Mouse (Mus musculus) liver, adult 2 months (tissue): Measurements from ENCODE around the gene Hid1. TPM values are rescaled to one million over a fixed set of nuclear protein-coding genes. Genes with fewer than 3 reads are reported as not detected.
A peak's percentile ranks its signal among the peaks of the same experiment; 100 is the strongest.
"Not testable (repeated sequence)": the region's sequence is repeated elsewhere in the genome, so short reads cannot be mapped to it uniquely, and the experiment has no call there.

Source experiments
- DNase-seq: peaks from one replicate; pipeline ENCODE4 v3.0.0-alpha.2; 2011; ENCODE audit warnings: low read depth, low spot score; ENCODE audit errors: extremely low read depth
- H3K27ac ChIP-seq: fragments of 200-500 bp; replicated peaks from 2 replicates; pipeline ENCODE4 v1.5.1; 2012; ENCODE audit warnings: low read depth, mild to moderate bottlenecking, control low read depth, inconsistent platforms, low read length; ENCODE audit not compliant: insufficient read depth
- H3K27me3 ChIP-seq: fragments of 200-500 bp; 2 replicates; pipeline ENCODE4 v1.6.1; 2012; ENCODE audit warnings: mild to moderate bottlenecking, moderate library complexity, low read length, inconsistent platforms; ENCODE audit not compliant: control insufficient read depth, insufficient read depth
- H3K36me3 ChIP-seq: fragments of 200-500 bp; 2 replicates; pipeline ENCODE4 v1.6.1; 2012; ENCODE audit warnings: low read length, inconsistent platforms; ENCODE audit not compliant: control insufficient read depth, insufficient read depth
- H3K4me1 ChIP-seq: fragments of 200-500 bp; 2 replicates; pipeline ENCODE4 v1.6.1; 2011; ENCODE audit warnings: low read length; ENCODE audit not compliant: control insufficient read depth, insufficient read depth
- H3K4me3 ChIP-seq: fragments of 200-500 bp; 2 replicates; pipeline ENCODE4 v1.5.1; 2011; ENCODE audit warnings: low read depth, mild to moderate bottlenecking, control low read depth, low read length, moderate library complexity; ENCODE audit not compliant: insufficient read depth
- H3K79me2 ChIP-seq: fragments of 200-500 bp; 2 replicates; pipeline ENCODE4 v1.6.1; 2012; ENCODE audit warnings: inconsistent platforms, mild to moderate bottlenecking, low read length, moderate library complexity; ENCODE audit not compliant: control insufficient read depth, insufficient read depth
- H3K9ac ChIP-seq: fragments of 200-500 bp; 2 replicates; pipeline ENCODE4 v1.6.1; 2012; ENCODE audit warnings: low read depth, mild to moderate bottlenecking, control low read depth, inconsistent platforms, low read length
- CTCF ChIP-seq: fragments of 200-500 bp; IDR thresholded peaks from 2 replicates; pipeline ENCODE4 v1.5.1; 2011; ENCODE audit warnings: low read depth, low read length, control low read depth
- POLR2A ChIP-seq: fragments of 200-500 bp; IDR thresholded peaks from 2 replicates; pipeline ENCODE4 v1.6.1; 2011; ENCODE audit warnings: low read length, control low read depth; ENCODE audit not compliant: insufficient read depth; ENCODE audit errors: extremely low read depth
- WGBS: fragments of 180-500 bp; shearing (Covaris S2); methylation state at CpG from one replicate; pipeline ENCODE4 v1.1.7; 2018; 5-methylcytosine and 5-hydroxymethylcytosine counted together
- polyA plus RNA-seq: library from polyadenylated mRNA; depleted of rRNA; stranded (reverse); fragments of >200 nt; gene quantifications from 2 replicates; pipeline ENCODE4 v1.2.3, GENCODE M21; 2012
- total RNA-seq: library from RNA; depleted of rRNA; stranded (reverse); fragments of >200 nt; gene quantifications from 2 replicates; pipeline ENCODE4 v1.2.3, GENCODE M21; 2014

Gene Hid1
- total and polyA plus RNA-seq, 2 experiments: 0.55 to 3.1 TPM

- Histone ChIP-seq H3K4me3 (no peak overlapping the region), H3K27ac (no peak overlapping the region), H3K79me2 (no peaks in the 10 kb centered on the region), H3K4me1 (no peaks in the 10 kb centered on the region), H3K36me3 (no peaks in the 10 kb centered on the region), H3K27me3 (0 out of 2 replicates have a peak, but pooled peaks cover 2% of the 10 kb centered on the region), H3K9ac (no peak overlapping the region)
- DNase-seq: no peak
- TF ChIP-seq CTCF: no peak
- TF ChIP-seq POLR2A: no peak
- 93% methylated on average over 7 of the region's 7 CpGs for WGBS
Observed at GRCm38 (mm10) chr11:115391358-115391757, 23.8 kb upstream of the Hid1 start.

GRCm38 (mm10) chr11:115386859-115387258 lies 19.3 kb upstream of the Hid1 start:
- H3K4me1 ChIP-seq, DNase-seq, H3K79me2 ChIP-seq, H3K27ac ChIP-seq, H3K4me3 ChIP-seq, H3K9ac ChIP-seq, H3K27me3 ChIP-seq, H3K36me3 ChIP-seq: not testable (repeated sequence)
- 74% methylated on average over 3 of the region's 3 CpGs for WGBS

GRCm38 (mm10) chr11:115384587-115384986 lies 17.0 kb upstream of the Hid1 start:
- TF ChIP-seq CTCF: no peak
- no peak for TF ChIP-seq POLR2A
- peak overlapping the region; percentile 50; the same call in 1 of the 2 replicates for H3K27ac ChIP-seq
- DNase-seq: no peak

GRCm38 (mm10) chr11:115383701-115384474 lies 16.3 kb upstream of the Hid1 start:
- no peak overlapping the region for H3K4me3 ChIP-seq
- no peaks in the 10 kb centered on the region for H3K27me3 ChIP-seq
- H3K36me3 ChIP-seq: no peaks in the 10 kb centered on the region
- no peak for TF ChIP-seq CTCF
- no peak for TF ChIP-seq POLR2A
- no peak overlapping the region for H3K9ac ChIP-seq
- 82% methylated on average over 16 of the region's 16 CpGs for WGBS
- 0 out of 2 replicates have a peak, but pooled peaks cover 3% of the 10 kb centered on the region for H3K4me1 ChIP-seq
- peak overlapping the region; percentile 50 for H3K27ac ChIP-seq
- no peak for DNase-seq
- H3K79me2 ChIP-seq: no peaks in the 10 kb centered on the region

More at GRCm38 (mm10) chr11:115384587-115384986, 17.0 kb upstream of the Hid1 start:
- 68% methylated on average over 5 of the region's 5 CpGs for WGBS
- Histone ChIP-seq H3K27me3 (no peaks in the 10 kb centered on the region), H3K4me1 (0 out of 2 replicates have a peak, but pooled peaks cover 3% of the 10 kb centered on the region), H3K4me3 (no peak overlapping the region), H3K36me3 (no peaks in the 10 kb centered on the region), H3K79me2 (no peaks in the 10 kb centered on the region), H3K9ac (no peak overlapping the region)

GRCm38 (mm10) chr11:115382891-115383290 lies 15.3 kb upstream of the Hid1 start:
- Histone ChIP-seq H3K79me2 (no peaks in the 10 kb centered on the region), H3K27ac (no peak overlapping the region; the same call in 1 of the 2 replicates), H3K4me3 (no peak overlapping the region), H3K4me1 (0 out of 2 replicates have a peak, but pooled peaks cover 3% of the 10 kb centered on the region), H3K27me3 (no peaks in the 10 kb centered on the region), H3K36me3 (no peaks in the 10 kb centered on the region), H3K9ac (no peak overlapping the region)
- TF ChIP-seq CTCF (no peak), POLR2A (no peak)
- DNase-seq: no peak
- WGBS: 48% methylated on average over 5 of the region's 5 CpGs
